Mouse (Mus musculus): ENCODE data around the gene Clec2i.

- TF ChIP-seq CTCF (conservative IDR thresholded peaks at IDR 0.05 in 1 of 2, IDR thresholded peaks at IDR 0.05 in 1 of 2; ENCODE audit: low read depth in 2 of 2, low read length in 2 of 2) (no peak), UBTF (IDR thresholded peaks at IDR 0.05; ENCODE audit: low read depth, low read length) (no peak), GABPA (IDR thresholded peaks at IDR 0.05; ENCODE audit: insufficient replicate concordance, low read depth, low read length) (no peak), MAZ (IDR thresholded peaks at IDR 0.05; ENCODE audit: low read depth, low read length) (no peak)
Observed at GRCm38 (mm10) chr6:128841327-128842089, 45.9 kb upstream of the Clec2i start.

Measured in CH12.LX (cell line).